Mouse (Mus musculus): ENCODE results near the gene Ces2b. TPM values are rescaled to one million over a fixed set of nuclear protein-coding genes. Genes with fewer than 3 reads are reported as not detected.

The Ces2b gene
- not detected in 2 replicates for total RNA-seq (2012; rRNA removed)
- total RNA-seq (2014; rRNA removed), result 0.11 TPM in 1 of 2 replicates, not detected in the other
- not detected in 2 replicates for polyA plus RNA-seq (2012; ENCODE audit: insufficient read length, low read depth)

GRCm38 (mm10) chr8:104831440-104831839 is at the start of gene Ces2b:
Gene Ces2b (plus strand): TSS chr8:104831572.
- TF ChIP-seq JUND (conservative IDR thresholded peaks at IDR 0.05; ENCODE audit: low read depth, low read length) (no peak), CTCF (conservative IDR thresholded peaks at IDR 0.05 in 1 of 2, IDR thresholded peaks at IDR 0.05 in 1 of 2; ENCODE audit: low read depth in 2 of 2, low read length in 2 of 2) (no peak), JUN (IDR thresholded peaks at IDR 0.05; ENCODE audit: insufficient read depth, low read depth, low read length) (no peak), USF2 (conservative IDR thresholded peaks at IDR 0.05; ENCODE audit: low read depth, low read length) (no peak), ZKSCAN1 (IDR thresholded peaks at IDR 0.05; ENCODE audit: borderline replicate concordance, low read depth, low read length) (no peak), ELF1 (IDR thresholded peaks at IDR 0.05; ENCODE audit: low read depth, low read length) (no peak), CHD1 (IDR thresholded peaks at IDR 0.05; ENCODE audit: low read depth, low read length) (no peak), ZMIZ1 (IDR thresholded peaks at IDR 0.05; ENCODE audit: low read depth, low read length) (no peak), MXI1 (IDR thresholded peaks at IDR 0.05; ENCODE audit: low read depth, low read length) (no peak)
- Histone ChIP-seq H3K79me2 (replicated peaks; ENCODE audit: control insufficient read depth, extremely low read depth, insufficient read depth, poor library complexity, severe bottlenecking) (no peaks in the 10 kb centered on the region), H3K4me3 (replicated peaks in 1 of 3; ENCODE audit: low read depth in 2 of 3, low read length in 2 of 3, poor library complexity in 1 of 3) (no peak within 1 kb of the TSS), H3K36me3 (replicated peaks in 1 of 2; ENCODE audit: control insufficient read depth in 1 of 2, insufficient read depth in 1 of 2, low read length in 1 of 2) (no peaks in the 10 kb centered on the region), H3K4me1 (ENCODE audit: control insufficient read depth in 1 of 2, insufficient read depth in 2 of 2) (no peaks in the 10 kb centered on the region), H3K27me3 (replicated peaks) (no peaks in the 10 kb centered on the region), H3K9ac (ENCODE audit: insufficient read depth, low read depth) (no peak within 1 kb of the TSS), H3K4me2 (ENCODE audit: insufficient read depth, low read depth, poor library complexity, severe bottlenecking) (no peak within 1 kb of the TSS), H3K9me3 (replicated peaks; ENCODE audit: low read length) (no peaks in the 10 kb centered on the region), H3K27ac (ENCODE audit: insufficient read depth, low read depth) (no peak within 1 kb of the TSS)
- in situ Hi-C loops (cut with MboI; ENCODE audit: low pct_ligation_motif_present, low pct_unique_long_range_greater_than_20kb, low sequenced_read_pairs) (loop anchor here (10.0 kb wide), 1 partner anchor 93 kb away; the partner anchor contains the start of gene Ces2e), dilution Hi-C loops (cut with MboI; ENCODE audit: extremely low pct_ligation_motif_present, extremely low pct_unique_long_range_greater_than_20kb, low sequenced_read_pairs) (no loop called here)
- no peak for DNase-seq (ENCODE audit: extremely low read depth)

GRCm38 (mm10) chr8:104787049-104787448 is 44.3 kb upstream of the Ces2b start:
- Histone ChIP-seq H3K36me3 (replicated peaks in 1 of 2; ENCODE audit: control insufficient read depth in 1 of 2, insufficient read depth in 1 of 2, low read length in 1 of 2) (no peaks in the 10 kb centered on the region), H3K9ac (ENCODE audit: insufficient read depth, low read depth) (no peak overlapping the region), H3K4me2 (ENCODE audit: insufficient read depth, low read depth, poor library complexity, severe bottlenecking) (no peak overlapping the region), H3K4me3 (replicated peaks in 1 of 3; ENCODE audit: low read depth in 2 of 3, low read length in 2 of 3, poor library complexity in 1 of 3) (no peak overlapping the region), H3K9me3 (replicated peaks; ENCODE audit: low read length) (no peaks in the 10 kb centered on the region), H3K79me2 (replicated peaks; ENCODE audit: control insufficient read depth, extremely low read depth, insufficient read depth, poor library complexity, severe bottlenecking) (no peaks in the 10 kb centered on the region), H3K27me3 (replicated peaks) (no peaks in the 10 kb centered on the region), H3K27ac (ENCODE audit: insufficient read depth, low read depth) (no peak overlapping the region), H3K4me1 (ENCODE audit: control insufficient read depth in 1 of 2, insufficient read depth in 2 of 2) (peaks cover 0 to 6% of the 10 kb centered on the region in 2 experiments; a peak in 2 of 4 replicates)
- DNase-seq (ENCODE audit: extremely low read depth), result no peak
- in situ Hi-C loops (cut with MboI; ENCODE audit: low pct_ligation_motif_present, low pct_unique_long_range_greater_than_20kb, low sequenced_read_pairs), result no loop called here
- dilution Hi-C loops (cut with MboI; ENCODE audit: extremely low pct_ligation_motif_present, extremely low pct_unique_long_range_greater_than_20kb, low sequenced_read_pairs), result no loop called here
- TF ChIP-seq POLR2A (IDR thresholded peaks at IDR 0.05; ENCODE audit: low read depth, low read length), result no peak
- TF ChIP-seq GABPA (IDR thresholded peaks at IDR 0.05; ENCODE audit: insufficient replicate concordance, low read depth, low read length), result no peak
- no peak for TF ChIP-seq IRF4 (IDR thresholded peaks at IDR 0.05; ENCODE audit: low read depth, low read length)
- TF ChIP-seq JUN (IDR thresholded peaks at IDR 0.05; ENCODE audit: insufficient read depth, low read depth, low read length), result no peak
- no peak for TF ChIP-seq MAZ (IDR thresholded peaks at IDR 0.05; ENCODE audit: low read depth, low read length)
- no peak for TF ChIP-seq UBTF (IDR thresholded peaks at IDR 0.05; ENCODE audit: low read depth, low read length)
- TF ChIP-seq ZKSCAN1 (IDR thresholded peaks at IDR 0.05; ENCODE audit: borderline replicate concordance, low read depth, low read length), result no peak
- no peak for TF ChIP-seq KAT2A (IDR thresholded peaks at IDR 0.05; ENCODE audit: insufficient replicate concordance, low read length)
- TF ChIP-seq USF1 (IDR thresholded peaks at IDR 0.05; ENCODE audit: low read depth, low read length), result no peak
- no peak for TF ChIP-seq MYC (IDR thresholded peaks at IDR 0.05; ENCODE audit: low read depth, low read length)
- no peak for TF ChIP-seq SMC3 (IDR thresholded peaks at IDR 0.05; ENCODE audit: low read depth, low read length)
- TF ChIP-seq MAX (IDR thresholded peaks at IDR 0.05; ENCODE audit: low read length), result no peak
- TF ChIP-seq PAX5 (IDR thresholded peaks at IDR 0.05; ENCODE audit: low read length), result no peak
- TF ChIP-seq TCF12 (IDR thresholded peaks at IDR 0.05; ENCODE audit: low read depth, low read length), result no peak
- no peak for TF ChIP-seq USF2 (conservative IDR thresholded peaks at IDR 0.05; ENCODE audit: low read depth, low read length)
- no peak for TF ChIP-seq CHD1 (IDR thresholded peaks at IDR 0.05; ENCODE audit: low read depth, low read length)
- TF ChIP-seq NELFE (IDR thresholded peaks at IDR 0.05; ENCODE audit: low read depth, low read length), result no peak
- TF ChIP-seq ETS1 (conservative IDR thresholded peaks at IDR 0.05; ENCODE audit: low read depth, low read length), result no peak
- no peak for TF ChIP-seq POLR2AphosphoS2 (IDR thresholded peaks at IDR 0.05; ENCODE audit: low read depth, low read length)
